Comparison of ENCODE assay signal across 30 mouse cellular contexts in the genomic region with DNA sequence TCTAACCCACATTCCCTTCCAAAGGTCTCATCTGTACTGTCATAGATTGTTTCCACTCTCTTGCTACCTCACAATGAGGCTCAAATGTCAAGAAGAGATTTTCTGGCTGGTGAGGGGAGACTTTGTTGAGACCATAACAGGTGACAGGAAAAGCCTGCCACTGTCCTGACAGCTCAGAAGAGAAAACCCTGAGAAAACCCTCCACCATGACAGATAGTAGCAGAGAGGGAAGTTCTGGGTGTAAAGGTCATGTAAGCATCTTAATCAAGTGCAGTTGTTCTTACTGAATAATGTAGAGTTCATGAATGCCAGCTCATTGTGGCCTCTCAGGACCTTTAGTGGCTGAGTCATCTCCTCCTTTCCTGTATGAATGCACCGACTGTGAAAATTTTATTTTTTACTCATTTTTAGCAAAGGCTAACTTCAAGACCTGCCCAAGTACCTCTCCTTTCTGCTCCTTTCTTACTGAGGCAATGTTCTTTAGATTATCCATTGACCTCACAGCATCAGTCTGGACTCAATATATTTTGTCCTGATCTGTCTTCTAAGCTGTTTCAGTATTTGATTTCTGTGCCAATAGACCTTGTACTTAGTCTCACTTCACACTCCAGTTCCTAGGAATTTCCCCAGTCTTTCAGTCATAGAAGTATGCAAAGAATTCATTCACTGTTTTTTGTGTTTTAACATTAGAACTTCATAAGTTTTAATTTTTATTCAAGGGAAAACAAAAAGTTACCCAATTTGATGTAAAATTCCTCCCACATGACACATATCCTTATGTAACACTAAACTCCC. TPM values are rescaled to one million over a fixed set of nuclear protein-coding genes. Genes with fewer than 3 reads are reported as not detected.
DNase-seq lines count a peak whose midpoint lies in the region; TF ChIP-seq lines count a peak whose summit lies in the region.
"Not testable (repeated sequence)": the region's sequence is repeated elsewhere in the genome, so short reads cannot be mapped to it uniquely, and the experiment has no call there.
"Had no signal": no experiment of that assay in that cellular context is flagged by ENCODE, and none has a peak within 500 bp of the region (broad histone marks: within the 10 kb centered on the region; RNA-seq: fewer than 3 reads in every experiment).

No protein-coding gene starts in this region.

- TF ChIP-seq CTCF in C2C12 (IDR thresholded peaks at IDR 0.05; ENCODE audit: control insufficient read depth, insufficient read depth, insufficient read length); left cerebral cortex, adult 2 months (IDR thresholded peaks at IDR 0.05): not testable (repeated sequence)

- not testable (repeated sequence) for H3K36me3 ChIP-seq in C2C12 (ENCODE audit: control insufficient read depth, insufficient read depth)

- peak; percentile 36 to 52 for DNase-seq in adrenal gland, adult 18-20 months (ENCODE audit: low spot score in 2 of 2)
- peak; percentile 88 for DNase-seq in heart, adult 11 months
- DNase-seq in kidney, adult 11 months = peak; percentile 5
- DNase-seq in kidney, postnatal 10 days = peak; percentile 8
- DNase-seq in left cerebral cortex, adult 2 months (ENCODE audit: extremely low spot score in 1 of 2, low spot score in 2 of 2) = peak; percentile 13 to 24
- peak; percentile 35 for DNase-seq in testis, postnatal 10 days (ENCODE audit: low spot score)

- not testable (repeated sequence) for H3K4me3 ChIP-seq in C2C12 (ENCODE audit: insufficient read depth, poor library complexity, severe bottlenecking); left cerebral cortex, adult 2 months

- intact Hi-C loops in left cerebral cortex, adult 2 months (cut with DNase I) = not testable (repeated sequence)

- H3ac ChIP-seq in C2C12 (ENCODE audit: control insufficient read depth, insufficient read length, low read depth) = not testable (repeated sequence)

- H3K27ac ChIP-seq in left cerebral cortex, adult 2 months = not testable (repeated sequence)

- not testable (repeated sequence) for H3K79me3 ChIP-seq in C2C12 (ENCODE audit: low read depth)

- not testable (repeated sequence) for H3K27me3 ChIP-seq in C2C12 (ENCODE audit: control insufficient read depth, insufficient read depth, insufficient read length)

- not testable (repeated sequence) for H3K79me2 ChIP-seq in C2C12 (ENCODE audit: control insufficient read depth, insufficient read depth)

TF ChIP-seq in C2C12, 6 proteins besides CTCF, POLR2A, EP300 and RAD21:
- peak; percentile 38 for TF ChIP-seq MYOD1 (IDR thresholded peaks at IDR 0.05; ENCODE audit: control insufficient read depth, insufficient read length, low read depth)

RNA-seq across cellular contexts. Expression of a gene that starts 8.7 kb away (rescaled TPM):
- 0.09 TPM for polyA plus RNA-seq in C2C12 (2012; fragmentation: generic; extraction: Trizol)
- total RNA-seq in adrenal gland, adult 18-20 months (2021) = not detected
- not detected for total RNA-seq in left cerebral cortex, adult 2 months (2021)
- total RNA-seq: adrenal gland, adult 8-10 months; adrenal gland, postnatal 36 days; gastrocnemius, adult 18-20 months; gastrocnemius, postnatal 10 days; gastrocnemius, postnatal 36 days; granulocyte monocyte progenitor cell, adult 5-6 weeks; heart, adult 8-10 months; heart, postnatal 25 days; MEL had no signal
- polyA plus RNA-seq: activated CD4-positive, CD25-positive, alpha-beta regulatory T cell, adult 4 months; embryonic facial prominence, embryonic 11.5 days; embryonic facial prominence, embryonic 14.5 days; forebrain, embryonic 10.5 days; forebrain, embryonic 13.5 days; forebrain, embryonic 16.5 days; heart, embryonic 11.5 days; heart, embryonic 14.5 days; heart, postnatal 0 days; hindbrain, embryonic 10.5 days; hindbrain, embryonic 13.5 days; hindbrain, embryonic 16.5 days; intestine, embryonic 16.5 days had no signal

RNA-seq across cellular contexts. Expression of a gene that starts 15.3 kb away (rescaled TPM):
- 0.02 TPM for polyA plus RNA-seq in C2C12 (2012; fragmentation: generic; extraction: Trizol)
- not detected for total RNA-seq in adrenal gland, adult 18-20 months (2021)
- under 1 TPM; 0.45 to 0.77 TPM for total RNA-seq in left cerebral cortex, adult 2 months (2021)
- total RNA-seq: adrenal gland, adult 8-10 months; adrenal gland, postnatal 36 days; gastrocnemius, adult 18-20 months; gastrocnemius, postnatal 10 days; gastrocnemius, postnatal 36 days; granulocyte monocyte progenitor cell, adult 5-6 weeks; heart, adult 8-10 months; heart, postnatal 25 days; MEL had no signal
- polyA plus RNA-seq: activated CD4-positive, CD25-positive, alpha-beta regulatory T cell, adult 4 months; CD4-positive, CD25-positive, alpha-beta regulatory T cell, adult 4 months; embryonic facial prominence, embryonic 11.5 days; embryonic facial prominence, embryonic 14.5 days; forebrain, embryonic 10.5 days; forebrain, embryonic 13.5 days; forebrain, embryonic 16.5 days; heart, embryonic 11.5 days; hindbrain, embryonic 10.5 days; hindbrain, embryonic 13.5 days; intestine, embryonic 16.5 days had no signal

Comparison
In these comparisons a context has a peak if more than half of its experiments do, and no peak if none do; other contexts are left out.
1. DNase-seq: peak in every context shown above with its lines; median percentile 88 in heart, adult 11 months; 44 in adrenal gland, adult 18-20 months; 35 in testis, postnatal 10 days; 18 in left cerebral cortex, adult 2 months; 8 in kidney, postnatal 10 days; 5 in kidney, adult 11 months.